Mouse (Mus musculus) cerebellum, adult 2 months (tissue): ENCODE measurements around the gene Grk5.

Experiments used
- CTCF ChIP-seq: fragments of 200-500 bp; IDR thresholded peaks from 2 replicates; pipeline ENCODE4 v1.5.1; 2011; ENCODE audit warnings: low read depth, mild to moderate bottlenecking, control low read depth, low read length, moderate library complexity, borderline replicate concordance; ENCODE audit not compliant: insufficient read depth
- POLR2A ChIP-seq: fragments of 200-500 bp; IDR thresholded peaks from 2 replicates; pipeline ENCODE4 v1.6.1; 2011; ENCODE audit warnings: low read length, control low read depth, borderline replicate concordance; ENCODE audit not compliant: insufficient read depth

DNA sequence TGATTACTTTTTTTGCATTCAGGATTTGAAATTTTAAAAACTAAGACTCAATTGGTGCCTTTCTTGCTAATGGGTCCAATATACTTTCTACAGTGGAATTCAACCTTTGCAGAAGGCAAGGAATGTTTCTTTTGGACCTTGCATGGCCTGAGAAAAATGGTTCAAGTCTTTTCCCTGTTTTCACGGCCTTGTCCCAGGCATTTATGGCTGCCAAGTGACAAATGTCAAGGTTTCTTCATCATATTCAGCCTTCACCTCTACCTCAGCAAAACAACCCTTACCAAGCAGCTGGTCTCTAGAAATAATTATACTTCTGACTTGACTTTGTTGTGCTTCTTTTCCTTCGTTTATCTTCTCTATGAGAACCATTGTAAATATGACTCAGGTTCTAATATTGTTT lies 207.2 kb downstream of the Grk5 start:
- TF ChIP-seq POLR2A (no peak), CTCF (no peak)
